Mouse (Mus musculus) spleen, postnatal 14 days (tissue): ENCODE data around the gene Araf.
A peak's percentile ranks its signal among the peaks of the same experiment; 100 is the strongest.

ENCODE experiments used
- DNase-seq, 2 experiments: peaks; one replicate each; pipeline ENCODE4 v3.0.0; 2021 to 2022; ENCODE audit warnings: low spot score in 2 of 2

The Araf gene

GRCm38 (mm10) chrX:20848256-20848984 lies 50.8 kb downstream of the Araf start:
- peak; percentile 64 to 70 for DNase-seq

DNA sequence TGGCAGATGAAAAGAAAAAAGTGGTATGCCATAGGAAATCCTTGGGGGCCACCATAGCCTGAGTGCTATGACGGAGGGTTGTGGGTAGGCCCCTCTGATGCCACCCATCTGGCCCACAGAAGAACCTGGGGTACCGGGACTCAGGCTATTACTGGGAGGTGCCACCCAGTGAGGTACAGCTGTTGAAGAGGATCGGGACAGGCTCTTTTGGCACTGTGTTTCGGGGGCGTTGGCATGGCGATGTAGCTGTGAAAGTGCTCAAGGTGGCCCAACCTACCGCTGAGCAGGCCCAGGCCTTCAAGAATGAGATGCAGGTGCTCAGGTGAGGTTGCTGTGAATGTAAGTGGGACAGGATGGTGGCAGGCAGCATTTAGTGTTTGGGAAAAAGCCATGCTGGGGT lies 56.2 kb downstream of the Araf start:
- no peak for DNase-seq

- DNase-seq, result no peak
Measured at GRCm38 (mm10) chrX:20861453-20862104, 64.0 kb downstream of the Araf start.

DNA sequence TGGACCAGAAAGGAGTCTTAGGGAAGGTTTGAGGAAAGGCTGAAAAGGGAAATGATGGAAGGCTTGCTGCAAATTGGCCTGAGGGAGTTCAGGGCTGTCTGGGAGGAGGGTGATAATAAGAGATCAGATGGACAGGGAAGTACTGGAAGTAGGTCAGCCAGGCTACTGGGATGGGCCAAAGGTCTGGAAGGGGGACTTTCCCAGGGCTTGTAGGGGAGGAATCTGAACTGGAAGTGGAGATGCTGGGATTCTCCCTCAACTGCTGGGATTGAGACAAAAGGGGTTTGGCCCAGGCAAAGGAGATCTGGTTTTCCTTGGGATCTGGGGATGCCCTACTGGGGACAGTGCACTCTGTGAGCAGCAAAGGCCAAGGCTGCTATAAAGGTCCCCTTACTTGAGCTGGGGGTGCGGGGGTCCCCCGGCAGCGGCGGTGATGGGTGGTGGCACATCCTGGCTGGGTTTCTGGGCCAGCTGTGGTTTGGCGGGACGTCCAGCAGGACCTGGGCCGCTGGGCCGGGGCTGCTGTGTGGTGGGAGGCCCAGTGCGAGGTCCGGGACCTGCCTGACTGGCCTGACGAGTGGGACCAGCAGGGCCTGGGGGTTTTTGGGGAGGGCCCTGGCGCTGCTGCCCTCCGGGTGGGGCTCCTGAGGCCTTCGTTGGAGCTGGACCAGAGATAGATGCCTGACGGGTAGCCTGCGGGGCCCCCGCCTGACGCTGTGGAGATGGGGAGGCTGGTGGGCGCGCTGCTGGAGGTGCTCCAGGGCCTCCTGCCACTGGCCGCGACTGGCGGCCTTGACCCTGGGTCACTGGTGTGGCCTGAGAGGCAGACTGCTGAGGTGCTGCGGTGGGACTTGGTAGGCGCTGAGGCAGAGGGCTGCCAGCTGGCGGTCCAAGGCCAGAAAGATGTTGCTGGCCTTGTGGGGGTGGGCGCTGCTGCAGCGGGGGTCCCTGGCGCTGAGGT lies 64.8 kb downstream of the Araf start:
- DNase-seq, result no peak

- no peak for DNase-seq
Measured at GRCm38 (mm10) chrX:20863161-20864101, 65.8 kb downstream of the Araf start.

GRCm38 (mm10) chrX:20868091-20868490 lies 70.5 kb downstream of the Araf start:
- DNase-seq, result no peak

GRCm38 (mm10) chrX:20869203-20869602 lies 71.6 kb downstream of the Araf start:
- no peak for DNase-seq

DNA sequence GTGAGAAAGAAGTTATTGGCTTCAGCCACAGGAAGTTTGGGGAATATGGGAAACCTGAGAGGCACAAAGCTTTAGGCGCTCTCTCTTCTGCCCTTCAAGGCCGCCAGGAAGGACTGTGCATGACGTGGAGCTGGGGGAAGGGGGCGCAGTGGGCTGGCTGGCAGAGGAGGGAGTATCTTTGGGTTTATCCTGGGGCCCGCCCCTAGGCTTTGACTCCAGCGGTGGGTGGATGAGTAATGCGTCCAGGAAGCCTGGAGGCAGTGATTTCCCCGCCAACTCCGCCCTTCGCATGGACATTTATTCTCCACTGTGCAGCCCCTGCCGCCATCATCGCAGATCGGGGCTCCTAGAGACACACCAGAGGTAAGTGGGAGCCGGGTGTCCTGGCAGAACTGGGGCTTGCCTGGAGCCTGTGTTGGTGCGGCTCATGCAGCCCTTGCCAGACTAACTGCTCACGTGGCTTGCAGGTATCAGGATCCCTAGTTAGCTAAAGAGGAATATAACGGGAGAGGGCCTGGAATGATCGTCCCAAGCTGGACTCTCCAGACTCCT lies 72.4 kb downstream of the Araf start, which contains the start of gene Timp1:
Gene Timp1 (plus strand): TSS at position 205 of the 552 bp plus-strand sequence.
- DNase-seq, result no peak

GRCm38 (mm10) chrX:20872928-20873500 lies 75.4 kb downstream of the Araf start:
- no peak for DNase-seq

DNA sequence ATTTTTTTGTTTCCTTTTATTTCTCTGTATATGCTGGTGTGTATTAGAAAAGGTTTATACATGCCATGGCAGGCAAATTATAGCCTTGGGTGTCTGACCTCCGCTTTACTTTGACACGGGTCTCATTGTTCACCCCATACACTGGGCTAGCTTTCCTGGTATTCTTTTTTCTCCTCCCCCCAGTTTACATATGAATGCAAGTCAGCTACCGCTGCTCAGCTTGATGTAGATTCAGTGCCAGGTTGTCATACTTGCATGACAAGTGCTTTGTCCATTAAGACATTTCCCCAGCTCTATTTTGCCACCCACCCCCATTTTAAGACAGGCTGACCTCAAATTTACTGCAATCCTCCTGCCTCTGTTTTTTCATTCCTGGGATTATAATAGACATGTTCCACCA lies 77.6 kb downstream of the Araf start:
- no peak for DNase-seq

- no peak for DNase-seq
Measured at GRCm38 (mm10) chrX:20910074-20910473, 112.5 kb downstream of the Araf start.
